Mouse (Mus musculus): ENCODE measurements around the gene Slc7a8. TPM values are rescaled to one million over a fixed set of nuclear protein-coding genes. Genes with fewer than 3 reads are reported as not detected.

Gene Slc7a8
- total RNA-seq, 1 experiment from 2014 or later = 7.0 TPM

DNA sequence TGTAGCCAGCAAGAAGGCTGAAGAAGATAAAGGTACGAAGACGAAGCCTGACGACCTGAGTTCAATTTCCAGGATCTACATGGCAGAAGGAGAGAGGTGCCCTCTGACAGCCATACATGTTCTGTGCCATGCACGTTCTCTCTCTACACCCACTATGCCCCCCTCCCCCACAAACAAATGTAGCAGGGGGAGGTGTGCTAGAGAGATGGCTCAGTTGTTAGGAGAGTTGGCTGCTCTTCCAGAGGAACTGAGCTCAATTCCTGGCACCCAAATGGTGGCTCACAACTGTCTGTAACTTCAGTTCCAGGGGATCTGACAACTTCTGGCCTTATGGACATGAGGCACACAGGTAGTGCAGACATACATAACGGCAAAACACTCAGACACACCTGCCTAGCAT, 105.5 kb downstream of the Slc7a8 start:
- no peak for ATAC-seq (replicated peaks; ENCODE audit: insufficient number of reproducible peaks, low FRiP score, low TSS enrichment, poor library complexity, severe bottlenecking)

DNA sequence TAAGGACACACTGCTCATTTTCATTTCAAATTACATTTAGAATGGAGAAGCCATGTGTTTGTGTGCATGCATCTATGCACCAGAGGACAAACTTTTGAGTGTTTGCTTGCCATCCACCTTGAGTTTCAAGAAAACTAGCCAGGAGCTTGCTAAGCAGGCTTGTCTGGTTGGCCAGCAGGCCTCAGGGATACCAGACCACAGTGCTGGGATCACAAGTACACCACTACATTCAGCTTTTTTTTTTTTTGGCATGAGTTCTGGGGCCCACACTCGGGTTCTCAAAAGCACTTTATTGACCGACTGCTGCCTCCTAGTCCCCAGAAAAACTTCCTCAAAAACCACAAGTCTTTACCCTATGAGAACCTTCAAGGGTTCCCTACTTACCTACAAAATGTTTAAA, 107.4 kb downstream of the Slc7a8 start:
- ATAC-seq (replicated peaks; ENCODE audit: insufficient number of reproducible peaks, low FRiP score, low TSS enrichment, poor library complexity, severe bottlenecking) = no peak

Other genes with a start within 250 kb of the Slc7a8 start
- 22.6 to 36.0 TPM (median 32.4 TPM) in 3 replicates for gene Haus4, start 227.3 kb downstream of the Slc7a8 start, total RNA-seq (2017)
- gene Ajuba, start 204.4 kb downstream of the Slc7a8 start, total RNA-seq (2017) = 0.43 to 2.9 TPM (median 0.67 TPM) in 3 replicates
- 0.21 to 3.2 TPM (median 2.4 TPM) in 3 replicates for gene 4931414P19Rik, start 176.0 kb downstream of the Slc7a8 start, total RNA-seq (2017)
- 30.4 to 56.5 TPM (median 43.4 TPM) in 3 replicates for gene Psmb5, start 163.9 kb downstream of the Slc7a8 start, total RNA-seq (2017)
- not detected in 3 replicates for gene Psmb11, start 160.5 kb downstream of the Slc7a8 start, total RNA-seq (2017)
- not detected in 3 replicates for gene Gm17606, start 141.0 kb downstream of the Slc7a8 start, total RNA-seq (2017)
- 0.48 to 2.6 TPM in 2 of 3 replicates, not detected in the other for gene Cdh24, start 140.6 kb downstream of the Slc7a8 start, total RNA-seq (2017)
- gene 1700123O20Rik, start 95.7 kb downstream of the Slc7a8 start, total RNA-seq (2017) = 24.1 to 34.0 TPM (median 32.3 TPM) in 3 replicates
- 259 to 427 TPM (median 322 TPM) in 3 replicates for gene Acin1, start 95.0 kb downstream of the Slc7a8 start, total RNA-seq (2017)
- 0.67 TPM in 1 of 3 replicates, not detected in the others for gene Gm29776, start 83.1 kb downstream of the Slc7a8 start, total RNA-seq (2017)
- 2.7 to 7.2 TPM in 2 of 3 replicates, not detected in the other for gene Cebpe, start 69.8 kb downstream of the Slc7a8 start, total RNA-seq (2017)
- not detected in 3 replicates for gene Rnf212b, start 32.2 kb upstream of the Slc7a8 start, total RNA-seq (2017)
- gene Homez, start 89.0 kb upstream of the Slc7a8 start, total RNA-seq (2017) = 2.1 to 16.7 TPM (median 5.1 TPM) in 3 replicates
- 1.3 to 2.7 TPM in 2 of 3 replicates, not detected in the other for gene Ppp1r3e, start 95.6 kb upstream of the Slc7a8 start, total RNA-seq (2017)
- gene Bcl2l2, start 101.4 kb upstream of the Slc7a8 start, total RNA-seq (2017) = 2.2 to 9.0 TPM (median 4.0 TPM) in 3 replicates
- 3.0 to 3.6 TPM in 2 of 3 replicates, not detected in the other for gene Gm20521, start 101.5 kb upstream of the Slc7a8 start, total RNA-seq (2017)
- gene Pabpn1, start 110.6 kb upstream of the Slc7a8 start, total RNA-seq (2017) = 141 to 211 TPM (median 184 TPM) in 3 replicates
- 0.85 to 1.4 TPM (median 1.1 TPM) in 3 replicates for gene Slc22a17, start 131.2 kb upstream of the Slc7a8 start, total RNA-seq (2017)
- gene Efs, start 144.2 kb upstream of the Slc7a8 start, total RNA-seq (2017) = not detected in 3 replicates
- not detected in 3 replicates for gene Il25, start 150.7 kb upstream of the Slc7a8 start, total RNA-seq (2017)
- gene Cmtm5, start 154.3 kb upstream of the Slc7a8 start, total RNA-seq (2017) = not detected in 3 replicates
- gene Myh6, start 185.0 kb upstream of the Slc7a8 start, total RNA-seq (2017) = not detected in 3 replicates
- gene Gm17428, start 195.0 kb upstream of the Slc7a8 start, total RNA-seq (2017) = not detected in 3 replicates
- gene Myh7, start 212.7 kb upstream of the Slc7a8 start, total RNA-seq (2017) = not detected in 3 replicates
- gene Ngdn, start 233.5 kb upstream of the Slc7a8 start, total RNA-seq (2017) = 73.4 to 121 TPM (median 99.8 TPM) in 3 replicates

Data from monocyte, adult 5-6 weeks (primary cell).